Mouse (Mus musculus) left cerebral cortex, adult 2 months (tissue): Measurements from ENCODE around the gene Kcnh3. TPM values are rescaled to one million over a fixed set of nuclear protein-coding genes. Genes with fewer than 3 reads are reported as not detected.

Experiments used
- DNase-seq, 2 experiments: peaks; one replicate each; pipeline ENCODE4 v3.0.0; 2021 to 2022; ENCODE audit warnings: low spot score in 2 of 2, mixed read lengths in 1 of 2; ENCODE audit errors: extremely low spot score in 1 of 2
- H3K27ac ChIP-seq: fragments of 200-600 bp; 2 replicates; pipeline ENCODE4 v1.8.1; 2022
- H3K4me3 ChIP-seq: fragments of 200-600 bp; 2 replicates; pipeline ENCODE4 v1.8.1; 2022
- CTCF ChIP-seq: fragments of 200-600 bp; IDR thresholded peaks from 2 replicates; pipeline ENCODE4 v1.8.1; 2022; ENCODE audit warnings: antibody characterized with exemption, mild to moderate bottlenecking, moderate library complexity
- intact Hi-C: fragments of 180-260 bp; cut with DNase I; formaldehyde crosslinking; loops from one replicate; pipeline ENCODE4 v1.15.1; 2025
- total RNA-seq, 2 experiments: library from RNA; stranded (reverse); gene quantifications; 2 replicates each; pipeline ENCODE4 v1.2.3; 2021

Gene Kcnh3
- total RNA-seq, 2 experiments from 2014 or later, result 174 to 180 TPM

- no peak for TF ChIP-seq CTCF
- intact Hi-C loops, result loop anchor here (10.0 kb wide), 2 partner anchors 175 to 215 kb away; partner anchors contain the start of gene C1ql4
- peak; percentile 52 to 55 for DNase-seq
These were observed 35.1 kb downstream of the Kcnh3 start for GRCm38 (mm10) chr15:99259730-99260252.

GRCm38 (mm10) chr15:99262702-99263101 lies 38.0 kb downstream of the Kcnh3 start:
- no peak for TF ChIP-seq CTCF
- H3K27ac ChIP-seq, result peak overlapping the region; percentile 13; the same call in 1 of the 2 replicates
- no peak overlapping the region for H3K4me3 ChIP-seq
- intact Hi-C loops, result loop anchor here (10.0 kb wide), 2 partner anchors 178 to 218 kb away; partner anchors contain the start of gene C1ql4
- DNase-seq, result no peak

More at GRCm38 (mm10) chr15:99259730-99260252, 35.1 kb downstream of the Kcnh3 start:
- H3K4me3 ChIP-seq, result no peak overlapping the region; the same call in 1 of the 2 replicates
- H3K27ac ChIP-seq, result peak overlapping the region; percentile 50

DNA sequence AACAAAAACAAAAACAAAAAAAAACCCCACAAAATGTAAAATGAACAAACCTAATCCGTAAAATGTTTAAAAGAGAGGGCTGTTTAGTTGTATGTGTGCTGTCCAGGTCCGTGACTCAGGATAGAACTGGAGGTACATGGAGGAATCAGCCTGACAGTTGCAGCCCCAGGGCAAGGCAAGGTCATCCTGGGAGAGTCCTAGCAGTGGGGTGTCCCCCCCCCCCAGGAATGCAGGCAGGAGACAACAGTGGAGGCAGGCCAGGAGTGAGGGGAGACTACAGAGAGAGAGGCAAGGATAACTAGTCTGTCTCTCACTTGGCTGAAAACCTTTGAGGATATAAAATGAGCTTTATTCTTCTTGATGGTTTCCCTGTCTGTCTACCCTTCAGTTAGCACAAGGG lies 39.7 kb downstream of the Kcnh3 start:
- no peak for TF ChIP-seq CTCF
- H3K27ac ChIP-seq, result no peak overlapping the region

DNA sequence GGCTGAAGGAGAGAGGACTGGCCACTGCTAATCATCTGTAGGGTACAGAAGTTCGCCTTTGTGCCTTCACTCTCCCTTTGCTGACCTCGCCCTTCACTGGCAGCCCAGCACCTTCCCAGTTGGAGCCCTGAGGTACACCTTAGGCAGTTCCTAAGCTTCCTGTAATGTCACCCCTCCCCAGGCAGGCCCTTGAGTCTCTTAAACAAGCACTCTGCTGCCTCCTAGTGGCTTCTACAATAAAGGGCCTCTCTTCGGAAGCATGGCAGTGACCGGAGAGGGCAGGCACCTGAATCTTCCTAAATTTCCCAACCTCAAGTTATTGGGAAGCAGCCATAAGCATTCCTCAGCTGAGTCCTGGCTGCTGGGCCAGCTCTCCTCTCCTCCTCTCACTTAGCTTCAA lies 41.0 kb downstream of the Kcnh3 start:
- peak; percentile 49 to 64 for DNase-seq
- TF ChIP-seq CTCF, result peak; percentile 87
- intact Hi-C loops, result loop anchor here (2.0 to 10.0 kb wide), 3 partner anchors 51 to 221 kb away; partner anchors contain the start of gene C1ql4
- H3K27ac ChIP-seq, result no peak overlapping the region
- no peak overlapping the region for H3K4me3 ChIP-seq

More for the DNA sequence above, 39.7 kb downstream of the Kcnh3 start:
- DNase-seq, result no peak
- H3K4me3 ChIP-seq, result no peak overlapping the region
- intact Hi-C loops, result loop anchor here (2.0 to 10.0 kb wide), 3 partner anchors 50 to 220 kb away; partner anchors contain the start of gene C1ql4

DNA sequence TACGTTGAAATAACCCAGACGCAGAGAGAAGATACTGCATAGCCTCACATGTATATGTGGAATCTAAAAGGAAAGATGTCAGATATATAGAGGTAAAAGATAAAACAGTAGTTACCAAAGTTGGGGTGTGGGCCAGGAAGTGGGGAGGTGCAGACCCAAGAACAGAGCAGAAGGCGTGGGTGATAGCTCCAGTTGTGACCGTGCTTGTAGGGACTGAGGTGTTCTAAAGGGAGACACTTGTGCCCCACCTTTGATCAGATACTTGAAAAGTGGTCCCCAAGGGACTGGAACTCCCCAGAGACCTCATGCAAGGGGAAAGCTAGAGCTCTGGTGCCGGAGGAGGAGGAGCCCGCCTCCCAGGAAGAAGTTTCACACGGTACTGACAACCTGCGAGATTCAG lies 51.4 kb downstream of the Kcnh3 start:
- Histone ChIP-seq H3K4me3 (no peak overlapping the region), H3K27ac (no peak overlapping the region)
- intact Hi-C loops, result no loop called here
- TF ChIP-seq CTCF, result no peak
- no peak for DNase-seq

- intact Hi-C loops, result no loop called here
- Histone ChIP-seq H3K4me3 (no peak overlapping the region), H3K27ac (no peak overlapping the region)
- TF ChIP-seq CTCF, result no peak
- no peak for DNase-seq
These were observed 53.6 kb downstream of the Kcnh3 start for GRCm38 (mm10) chr15:99278271-99278670.

- DNase-seq, result no peak
These were observed 58.8 kb downstream of the Kcnh3 start for GRCm38 (mm10) chr15:99283456-99283855.

GRCm38 (mm10) chr15:99284527-99285188 lies 60.0 kb downstream of the Kcnh3 start:
- TF ChIP-seq CTCF, result no peak
- no peak for DNase-seq
- Histone ChIP-seq H3K27ac (no peak overlapping the region), H3K4me3 (no peak overlapping the region)
- intact Hi-C loops, result no loop called here

More at GRCm38 (mm10) chr15:99283456-99283855, 58.8 kb downstream of the Kcnh3 start:
- TF ChIP-seq CTCF, result peak; percentile 36
- Histone ChIP-seq H3K27ac (no peak overlapping the region), H3K4me3 (no peak overlapping the region)
- intact Hi-C loops, result no loop called here

DNA sequence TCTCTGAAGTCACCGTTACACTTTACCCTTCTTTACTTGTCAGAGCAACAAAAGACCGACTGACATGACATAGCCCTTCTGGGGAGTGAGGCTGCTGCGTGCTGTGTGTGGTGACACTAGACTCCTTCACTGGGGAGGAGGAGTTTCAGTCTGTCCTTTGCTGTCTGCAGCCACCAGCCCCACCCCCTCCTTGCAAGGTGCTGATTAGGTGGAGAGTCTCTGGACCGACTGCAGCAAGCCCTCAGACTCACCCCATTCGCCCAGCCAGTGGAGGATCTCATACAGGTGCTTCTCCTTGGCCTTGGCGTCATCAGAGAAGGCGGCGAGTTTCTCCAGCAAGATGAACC lies 60.5 kb downstream of the Kcnh3 start:
- intact Hi-C loops, result no loop called here
- TF ChIP-seq CTCF, result no peak
- no peak for DNase-seq
- no peak overlapping the region for H3K4me3 ChIP-seq
- H3K27ac ChIP-seq, result no peak overlapping the region

DNA sequence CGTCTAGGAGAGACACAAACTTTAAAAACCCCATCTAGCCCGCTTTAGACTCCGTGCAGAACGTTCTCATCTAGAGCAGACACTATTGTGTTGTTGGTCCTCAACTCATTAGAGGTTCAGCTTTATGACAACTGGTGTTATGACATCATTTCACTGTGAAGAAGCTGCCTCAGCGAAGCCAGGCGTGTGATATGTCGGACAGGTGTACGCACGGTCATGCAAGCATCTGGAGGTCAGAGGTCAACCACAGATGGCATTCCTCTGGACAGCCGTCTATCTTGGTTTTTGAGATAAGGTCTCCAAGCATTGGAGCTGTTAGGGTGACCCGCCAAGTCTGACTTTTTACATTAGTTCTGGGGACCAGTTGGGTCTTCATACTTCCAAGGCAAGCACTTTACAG lies 65.9 kb downstream of the Kcnh3 start:
- Histone ChIP-seq H3K4me3 (no peak overlapping the region), H3K27ac (no peak overlapping the region)
- no peak for DNase-seq
- intact Hi-C loops, result loop anchor here (10.0 kb wide), 1 partner anchor 376 kb away; the partner anchor contains the start of gene Lmbr1l
- no peak for TF ChIP-seq CTCF

Other genes starting within 250 kb of the Kcnh3 start
- gene Tuba1c, start 195.0 kb upstream of the Kcnh3 start, total RNA-seq, result 10 to 100 TPM; 56.1 to 61.4 TPM
- gene Prph, start 169.7 kb upstream of the Kcnh3 start, total RNA-seq, result under 1 TPM; 0.91 to 0.97 TPM
- gene Troap, start 150.3 kb upstream of the Kcnh3 start, total RNA-seq, result under 1 TPM in 1 of 2 experiments, not detected in 1; 0.72 TPM
- not detected for gene C1ql4, start 137.0 kb upstream of the Kcnh3 start, total RNA-seq
- gene Dnajc22, start 131.7 kb upstream of the Kcnh3 start, total RNA-seq, result under 1 TPM in 1 of 2 experiments, not detected in 1; 0.21 TPM
- gene Spats2, start 98.9 kb upstream of the Kcnh3 start, total RNA-seq, result 10 to 100 TPM; 34.8 to 35.6 TPM
- gene Mcrs1, start 27.1 kb downstream of the Kcnh3 start, total RNA-seq, result 10 to 100 TPM; 77.3 to 81.0 TPM
- 100 to 1,000 TPM; 111 to 119 TPM for gene Prpf40b, start 70.2 kb downstream of the Kcnh3 start, total RNA-seq
- 1 to 10 TPM; 1.3 to 1.8 TPM for gene Fam186b, start 71.0 kb downstream of the Kcnh3 start, total RNA-seq
- 10 to 100 TPM in 1 of 2 experiments, 1 to 10 TPM in 1; 10.0 to 11.4 TPM for gene Fmnl3, start 145.6 kb downstream of the Kcnh3 start, total RNA-seq
- gene Tmbim6, start 168.0 kb downstream of the Kcnh3 start, total RNA-seq, result 100 to 1,000 TPM; 332 to 333 TPM
- gene Nckap5l, start 232.9 kb downstream of the Kcnh3 start, total RNA-seq, result 10 to 100 TPM; 19.2 to 21.3 TPM
- gene Bcdin3d, start 249.9 kb downstream of the Kcnh3 start, total RNA-seq, result 1 to 10 TPM; 3.7 to 5.4 TPM